Mouse (Mus musculus): Measurements from ENCODE around the gene Krt73. TPM values are rescaled to one million over a fixed set of nuclear protein-coding genes. Genes with fewer than 3 reads are reported as not detected.

Krt73 gene
- polyA plus RNA-seq, 1 experiment from 2014 or later = 17.2 TPM

DNA sequence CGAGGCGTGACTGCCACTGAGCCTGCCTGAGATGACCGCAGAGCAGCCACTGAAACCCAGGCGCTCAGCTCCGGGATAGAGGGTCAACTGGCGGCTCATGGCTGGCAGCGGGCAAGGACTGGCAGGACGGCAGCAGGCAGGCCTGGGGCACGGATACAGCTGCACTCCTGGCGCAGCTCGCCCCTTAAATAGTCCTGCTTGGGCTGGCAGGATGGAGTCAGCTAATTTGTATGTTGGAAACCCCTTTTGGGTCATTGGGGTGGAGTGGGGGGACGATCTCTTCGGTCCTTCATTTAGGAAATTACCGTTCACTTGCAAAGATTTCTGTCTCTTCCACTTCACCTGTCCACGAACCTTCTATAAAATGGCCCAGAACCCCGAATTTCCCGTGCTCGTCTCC lies 15.8 kb downstream of the Krt73 start, which contains the start of gene Krt72:
TSS of gene Krt72 (minus strand) at position 101 of the 400 bp plus-strand sequence.
- WGBS = 79% methylated on average over 18 of the region's 18 CpGs
- no peaks in the 10 kb centered on the region for H3K9me3 ChIP-seq (replicated peaks)

DNA sequence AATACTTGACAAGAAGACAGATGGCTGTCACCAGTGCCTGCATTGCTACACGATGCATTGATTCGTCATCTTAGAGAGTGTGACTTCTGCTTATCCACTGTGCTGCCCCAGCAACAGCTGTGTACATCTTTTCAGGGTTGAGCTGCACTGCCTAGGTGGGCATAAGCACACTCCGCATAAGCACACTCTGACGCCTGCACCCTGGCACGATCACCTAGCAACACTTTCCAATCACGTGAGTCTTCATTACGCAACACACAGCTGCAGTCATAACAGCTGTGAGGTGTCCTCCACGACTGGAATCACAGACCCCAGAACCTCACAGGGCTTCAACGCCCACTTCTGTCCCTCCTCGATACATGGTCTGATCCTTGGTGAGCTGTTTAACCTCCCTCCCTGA lies 28.7 kb downstream of the Krt73 start:
- no peak for ATAC-seq (ENCODE audit: insufficient number of reproducible peaks, low FRiP score, low TSS enrichment, low read depth)
- no peaks in the 10 kb centered on the region for H3K36me3 ChIP-seq
- H3K9me3 ChIP-seq (replicated peaks) = no peaks in the 10 kb centered on the region
- no peak overlapping the region for H3K27ac ChIP-seq (replicated peaks)
- whole genome bisulfite sequencing = 73% methylated on average over 10 of the region's 10 CpGs
- H3K9ac ChIP-seq = no peak overlapping the region
- no peaks in the 10 kb centered on the region for H3K27me3 ChIP-seq
- no peak overlapping the region for H3K4me2 ChIP-seq (replicated peaks)
- peaks cover 15% of the 10 kb centered on the region; the same call in 1 of the 2 replicates for H3K4me1 ChIP-seq
- no peak overlapping the region for H3K4me3 ChIP-seq (replicated peaks)

More for the DNA sequence above, 15.8 kb downstream of the Krt73 start, which contains the start of gene Krt72:
- Histone ChIP-seq H3K27ac (replicated peaks) (no peak within 1 kb of the TSS), H3K4me2 (replicated peaks) (no peak within 1 kb of the TSS), H3K27me3 (no peaks in the 10 kb centered on the region), H3K4me1 (no peaks in the 10 kb centered on the region), H3K4me3 (replicated peaks) (no peak within 1 kb of the TSS), H3K36me3 (no peaks in the 10 kb centered on the region), H3K9ac (no peak within 1 kb of the TSS)
- no peak for ATAC-seq (ENCODE audit: insufficient number of reproducible peaks, low FRiP score, low TSS enrichment, low read depth)

DNA sequence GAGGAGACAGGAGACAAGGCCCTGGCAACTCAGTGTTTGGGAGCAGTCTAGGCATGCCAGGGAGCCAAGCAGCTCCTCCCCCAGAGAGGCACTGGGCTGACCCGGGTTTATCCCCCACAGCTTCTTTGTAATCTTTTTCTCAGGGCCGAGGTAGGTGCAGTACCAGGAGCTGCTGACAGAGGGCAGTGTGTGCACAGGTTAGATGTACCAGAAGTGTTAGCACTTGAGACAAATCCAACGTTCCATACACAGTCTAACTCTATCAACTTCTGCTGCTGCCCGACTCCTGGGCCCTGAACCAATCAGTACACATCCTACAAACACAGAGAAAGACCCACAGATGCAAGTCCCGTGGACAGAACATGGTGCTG lies 29.4 kb downstream of the Krt73 start:
- H3K4me3 ChIP-seq (replicated peaks) = no peak overlapping the region
- ATAC-seq (ENCODE audit: insufficient number of reproducible peaks, low FRiP score, low TSS enrichment, low read depth) = no peak; the same call in 1 of the 2 replicates
- H3K9me3 ChIP-seq (replicated peaks) = no peaks in the 10 kb centered on the region
- H3K4me2 ChIP-seq (replicated peaks) = no peak overlapping the region
- H3K4me1 ChIP-seq = peaks cover 15% of the 10 kb centered on the region; the same call in 1 of the 2 replicates
- no peaks in the 10 kb centered on the region for H3K36me3 ChIP-seq
- no peak overlapping the region for H3K27ac ChIP-seq (replicated peaks)
- 2% methylated on average over 5 of the region's 5 CpGs for WGBS
- no peaks in the 10 kb centered on the region for H3K27me3 ChIP-seq
- no peak overlapping the region for H3K9ac ChIP-seq

DNA sequence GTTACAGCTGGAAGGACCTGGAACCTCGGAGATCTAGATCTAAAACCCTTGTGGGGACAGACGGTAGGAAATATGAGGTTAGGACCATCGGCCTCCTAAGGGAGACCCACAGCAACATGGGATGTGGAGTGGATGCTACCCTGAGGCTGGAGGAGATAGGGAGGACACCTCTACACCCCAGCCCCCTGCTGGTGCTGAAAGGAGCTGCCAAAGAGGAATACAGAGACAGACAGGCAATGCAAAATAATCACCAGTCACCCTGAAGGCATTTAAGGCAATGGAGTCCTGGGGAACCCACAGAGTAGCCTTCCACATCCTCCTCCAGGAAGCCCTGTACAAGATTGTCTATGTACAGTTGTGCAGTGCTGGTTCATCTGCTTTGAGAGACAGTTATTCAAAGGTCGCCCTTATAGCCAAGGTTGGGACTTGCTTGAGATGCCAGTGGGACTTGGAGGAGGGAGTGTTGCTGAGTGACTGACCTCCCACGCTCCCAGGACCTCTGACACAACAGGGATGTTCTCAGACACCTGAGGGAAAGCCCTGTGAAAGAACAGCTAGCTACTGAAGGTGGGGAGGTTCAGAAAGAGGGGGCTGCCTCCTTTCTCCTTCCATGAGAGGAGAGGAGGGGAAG lies 30.0 kb downstream of the Krt73 start:
- Histone ChIP-seq H3K27me3 (no peaks in the 10 kb centered on the region), H3K36me3 (no peaks in the 10 kb centered on the region), H3K4me1 (peaks cover 15% of the 10 kb centered on the region; the same call in 1 of the 2 replicates), H3K9ac (no peak overlapping the region), H3K9me3 (replicated peaks) (no peaks in the 10 kb centered on the region), H3K4me2 (replicated peaks) (no peak overlapping the region), H3K4me3 (replicated peaks) (no peak overlapping the region), H3K27ac (replicated peaks) (peak overlapping the region; percentile 80)
- WGBS = 62% methylated on average over 5 of the region's 5 CpGs
- ATAC-seq (ENCODE audit: insufficient number of reproducible peaks, low FRiP score, low TSS enrichment, low read depth) = no peak

DNA sequence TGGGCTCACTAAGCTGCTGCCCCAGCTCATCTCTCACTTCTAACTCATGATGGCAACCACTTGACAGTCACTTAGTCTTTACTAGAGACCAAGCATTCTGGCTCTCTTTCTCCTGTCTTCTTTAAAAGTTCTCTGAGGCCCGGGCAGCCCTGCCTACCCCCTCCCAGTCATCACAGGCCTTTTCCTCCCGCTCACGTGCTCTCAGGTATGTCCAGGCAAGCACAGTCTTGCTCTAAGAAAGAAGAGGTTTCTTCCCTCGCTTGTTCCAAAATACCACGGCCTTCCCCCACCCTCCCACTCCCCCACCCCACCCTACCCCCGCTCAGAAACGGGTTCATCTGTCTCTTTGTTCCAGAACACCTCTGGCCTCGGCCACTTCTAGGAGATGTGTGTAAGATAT lies 31.9 kb downstream of the Krt73 start:
- H3K27ac ChIP-seq (replicated peaks) = peak overlapping the region; percentile 80
- 36% methylated on average over 8 of the region's 8 CpGs for WGBS

More for the DNA sequence above, 31.9 kb downstream of the Krt73 start:
- H3K9me3 ChIP-seq (replicated peaks) = no peaks in the 10 kb centered on the region
- no peak for ATAC-seq (ENCODE audit: insufficient number of reproducible peaks, low FRiP score, low TSS enrichment, low read depth)
- H3K9ac ChIP-seq = no peak overlapping the region
- H3K36me3 ChIP-seq = no peaks in the 10 kb centered on the region
- H3K27me3 ChIP-seq = no peaks in the 10 kb centered on the region
- H3K4me1 ChIP-seq = peaks cover 15% of the 10 kb centered on the region; the same call in 1 of the 2 replicates
- H3K4me3 ChIP-seq (replicated peaks) = no peak overlapping the region
- H3K4me2 ChIP-seq (replicated peaks) = peak overlapping the region; percentile 12; the same call in 1 of the 2 replicates

Other genes with a start within 250 kb of the Krt73 start
- gene Krt90, start 239.4 kb downstream of the Krt73 start, polyA plus RNA-seq (2015; fragmentation: Nextera tagmentation; extraction: Ambion mirVana) = 2.4 and 2.6 TPM in 2 replicates
- gene Krt75, start 228.4 kb downstream of the Krt73 start, polyA plus RNA-seq (2015; fragmentation: Nextera tagmentation; extraction: Ambion mirVana) = 8.8 and 13.7 TPM in 2 replicates
- not detected in 2 replicates for gene Gm5414, start 174.2 kb downstream of the Krt73 start, polyA plus RNA-seq (2015; fragmentation: Nextera tagmentation; extraction: Ambion mirVana)
- gene Gm5478, start 155.0 kb downstream of the Krt73 start, polyA plus RNA-seq (2015; fragmentation: Nextera tagmentation; extraction: Ambion mirVana) = not detected in 2 replicates
- gene Krt6b, start 122.1 kb downstream of the Krt73 start, polyA plus RNA-seq (2015; fragmentation: Nextera tagmentation; extraction: Ambion mirVana) = 8.2 and 9.1 TPM in 2 replicates
- gene Krt6a, start 108.0 kb downstream of the Krt73 start, polyA plus RNA-seq (2015; fragmentation: Nextera tagmentation; extraction: Ambion mirVana) = 310 and 324 TPM in 2 replicates
- gene Krt5, start 89.4 kb downstream of the Krt73 start, polyA plus RNA-seq (2015; fragmentation: Nextera tagmentation; extraction: Ambion mirVana) = 867 and 987 TPM in 2 replicates
- 101 and 197 TPM in 2 replicates for gene Krt71, start 59.2 kb downstream of the Krt73 start, polyA plus RNA-seq (2015; fragmentation: Nextera tagmentation; extraction: Ambion mirVana)
- 7.3 and 8.2 TPM in 2 replicates for gene Krt72, start 15.9 kb downstream of the Krt73 start, polyA plus RNA-seq (2015; fragmentation: Nextera tagmentation; extraction: Ambion mirVana)
- 1.2 and 2.0 TPM in 2 replicates for gene Krt2, start 15.8 kb upstream of the Krt73 start, polyA plus RNA-seq (2015; fragmentation: Nextera tagmentation; extraction: Ambion mirVana)
- gene Krt1, start 48.4 kb upstream of the Krt73 start, polyA plus RNA-seq (2015; fragmentation: Nextera tagmentation; extraction: Ambion mirVana) = 757 and 778 TPM in 2 replicates
- 67.0 and 80.2 TPM in 2 replicates for gene Krt77, start 67.4 kb upstream of the Krt73 start, polyA plus RNA-seq (2015; fragmentation: Nextera tagmentation; extraction: Ambion mirVana)
- 0.63 and 2.2 TPM in 2 replicates for gene Krt76, start 90.6 kb upstream of the Krt73 start, polyA plus RNA-seq (2015; fragmentation: Nextera tagmentation; extraction: Ambion mirVana)
- gene Krt4, start 122.4 kb upstream of the Krt73 start, polyA plus RNA-seq (2015; fragmentation: Nextera tagmentation; extraction: Ambion mirVana) = 212 and 217 TPM in 2 replicates
- 67.2 and 70.6 TPM in 2 replicates for gene Krt79, start 138.0 kb upstream of the Krt73 start, polyA plus RNA-seq (2015; fragmentation: Nextera tagmentation; extraction: Ambion mirVana)
- gene Krt78, start 151.9 kb upstream of the Krt73 start, polyA plus RNA-seq (2015; fragmentation: Nextera tagmentation; extraction: Ambion mirVana) = 11.5 and 14.1 TPM in 2 replicates
- 131 and 181 TPM in 2 replicates for gene Krt8, start 202.1 kb upstream of the Krt73 start, polyA plus RNA-seq (2015; fragmentation: Nextera tagmentation; extraction: Ambion mirVana)
- gene Krt18, start 225.8 kb upstream of the Krt73 start, polyA plus RNA-seq (2015; fragmentation: Nextera tagmentation; extraction: Ambion mirVana) = 87.8 and 119 TPM in 2 replicates

Data from embryonic facial prominence, embryonic 15.5 days (tissue).